14 mouse cellular contexts compared by ENCODE assay signal in the genomic region with DNA sequence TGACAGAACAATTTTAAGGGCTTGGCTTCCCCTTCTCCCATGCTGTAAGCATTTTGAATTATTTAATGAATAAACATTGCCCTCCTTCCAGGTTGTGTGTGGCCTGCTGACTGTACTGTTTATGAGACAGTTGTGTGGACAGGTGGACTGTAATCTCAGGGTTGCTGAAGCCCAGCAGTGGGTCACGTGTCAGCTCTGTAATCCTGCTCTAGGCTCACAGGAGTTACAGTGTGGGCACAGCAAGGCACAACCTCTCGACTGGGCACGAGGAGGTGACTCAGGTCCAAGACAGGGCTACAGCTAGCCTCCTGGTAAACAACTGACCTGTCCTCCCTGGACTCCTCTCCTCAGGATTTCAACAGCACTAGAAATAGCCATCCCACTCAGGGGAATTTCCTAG. TPM values are rescaled to one million over a fixed set of nuclear protein-coding genes. Genes with fewer than 3 reads are reported as not detected.
DNase-seq lines count a peak whose midpoint lies in the region; ATAC-seq and TF ChIP-seq lines count a peak whose summit lies in the region.
"Had no signal": no experiment of that assay in that cellular context is flagged by ENCODE, and none has a peak within 500 bp of the region (broad histone marks: within the 10 kb centered on the region; RNA-seq: fewer than 3 reads in every experiment).

No protein-coding gene starts in this region.

- no peaks in the 10 kb centered on the region for H3K9me3 ChIP-seq in kidney, embryonic 16.5 days (ENCODE audit: low read length)
- H3K9me3 ChIP-seq in liver, postnatal 0 days (ENCODE audit: low read length), result no peaks in the 10 kb centered on the region
- H3K9me3 ChIP-seq: embryonic facial prominence, embryonic 10.5 days; forebrain, embryonic 10.5 days; limb, embryonic 15.5 days had no signal

- intact Hi-C loops in gastrocnemius, postnatal 36 days (cut with DNase I), result no loop called here

- 74% methylated on average over 3 of the region's 3 CpGs for WGBS in kidney, embryonic 16.5 days
- WGBS in liver, postnatal 0 days (ENCODE audit: insufficient replicate concordance), result 71% methylated on average over 3 of the region's 3 CpGs

- peak overlapping the region; percentile 79; the same call in 1 of the 2 replicates for H3K27ac ChIP-seq in kidney, embryonic 16.5 days (ENCODE audit: low read length)
- H3K27ac ChIP-seq in liver, postnatal 0 days (ENCODE audit: low read depth), result peak overlapping the region; percentile 93
- H3K27ac ChIP-seq: embryonic facial prominence, embryonic 10.5 days; forebrain, embryonic 10.5 days; limb, embryonic 15.5 days had no signal

- peaks cover 27% of the 10 kb centered on the region for H3K4me1 ChIP-seq in kidney, embryonic 16.5 days (ENCODE audit: insufficient read depth, low read length)
- H3K4me1 ChIP-seq in liver, postnatal 0 days (ENCODE audit: insufficient read depth), result peaks cover 62% of the 10 kb centered on the region

- H3K9ac ChIP-seq in kidney, embryonic 16.5 days (replicated peaks; ENCODE audit: low read length), result no peak overlapping the region
- peak overlapping the region; percentile 75 for H3K9ac ChIP-seq in liver, postnatal 0 days (replicated peaks)
- H3K9ac ChIP-seq: limb, embryonic 15.5 days had no signal

- peak; percentile 55 for DNase-seq in gastrocnemius, adult 18-20 months (ENCODE audit: low spot score)
- DNase-seq in gastrocnemius, postnatal 36 days, result no peak
- peak; percentile 49 for DNase-seq in lung, postnatal 36 days
- DNase-seq in lung, postnatal 4 days, result no peak
- no peak for DNase-seq in liver, postnatal 0 days
- DNase-seq in layer of hippocampus, adult 18-20 months (ENCODE audit: low spot score in 2 of 2), result no peak
- DNase-seq in Muller cell, postnatal 12 days (ENCODE audit: inconsistent ontology term), result no peak
- DNase-seq: cerebellum, adult 8-10 months; right cerebral cortex, postnatal 14 days had no signal

- H3K4me2 ChIP-seq in kidney, embryonic 16.5 days (replicated peaks; ENCODE audit: low read depth, low read length), result no peak overlapping the region
- H3K4me2 ChIP-seq in liver, postnatal 0 days (ENCODE audit: low read depth, low read length), result peak overlapping the region; percentile 72
- H3K4me2 ChIP-seq: limb, embryonic 15.5 days had no signal

- TF ChIP-seq CTCF in liver, postnatal 0 days (IDR thresholded peaks at IDR 0.05; ENCODE audit: low read depth), result no peak

- H3K4me3 ChIP-seq in kidney, embryonic 16.5 days (ENCODE audit: low read length), result no peak overlapping the region
- H3K4me3 ChIP-seq in liver, postnatal 0 days (ENCODE audit: low read depth, low read length), result no peak overlapping the region
- H3K4me3 ChIP-seq: embryonic facial prominence, embryonic 10.5 days; forebrain, embryonic 10.5 days; left cerebral cortex, adult 2 months; limb, embryonic 15.5 days had no signal

- no peaks in the 10 kb centered on the region for H3K27me3 ChIP-seq in kidney, embryonic 16.5 days (ENCODE audit: insufficient read depth, low read length)
- H3K27me3 ChIP-seq in liver, postnatal 0 days (ENCODE audit: insufficient read depth, low read length), result no peaks in the 10 kb centered on the region; the same call in 1 of the 2 replicates

- no peaks in the 10 kb centered on the region for H3K36me3 ChIP-seq in kidney, embryonic 16.5 days (ENCODE audit: insufficient read depth, low read length)
- H3K36me3 ChIP-seq in liver, postnatal 0 days (replicated peaks; ENCODE audit: insufficient read depth, low read length), result no peaks in the 10 kb centered on the region; the same call in 1 of the 2 replicates
- H3K36me3 ChIP-seq: embryonic facial prominence, embryonic 10.5 days; forebrain, embryonic 10.5 days; limb, embryonic 15.5 days had no signal

- no peak for TF ChIP-seq EP300 in liver, postnatal 0 days (IDR thresholded peaks at IDR 0.05; ENCODE audit: low read depth)

- ATAC-seq in kidney, embryonic 16.5 days (ENCODE audit: low FRiP score, low TSS enrichment), result no peak
- ATAC-seq in liver, postnatal 0 days, result no peak

RNA-seq across cellular contexts. Expression of gene Ampd3, which starts 4.3 kb away (rescaled TPM):
- 10 to 100 TPM; 10.8 to 15.2 TPM for total RNA-seq in gastrocnemius, adult 18-20 months (2021)
- 1 to 10 TPM; 6.0 to 9.8 TPM for total RNA-seq in gastrocnemius, postnatal 36 days (2021)
- 8.8 and 10.1 TPM in 2 replicates for polyA plus RNA-seq in kidney, embryonic 16.5 days (2015; fragmentation: Nextera tagmentation; extraction: Ambion mirVana)
- 12.3 and 16.6 TPM in 2 replicates for polyA plus RNA-seq in liver, postnatal 0 days (2015; fragmentation: Nextera tagmentation; extraction: Ambion mirVana)
- 10 to 100 TPM; 23.8 to 24.5 TPM for total RNA-seq in layer of hippocampus, adult 18-20 months (2021)

Comparison
In these comparisons a context has a peak if more than half of its experiments do, and no peak if none do; other contexts are left out.
1. DNase-seq: peak in gastrocnemius, adult 18-20 months (single experiment) and lung, postnatal 36 days (single experiment); none in gastrocnemius, postnatal 36 days (0 of 2), lung, postnatal 4 days (0 of 2), liver, postnatal 0 days (single experiment), layer of hippocampus, adult 18-20 months (0 of 2) and Muller cell, postnatal 12 days (single experiment).